Mouse (Mus musculus): ENCODE measurements around the gene Arsa. TPM values are rescaled to one million over a fixed set of nuclear protein-coding genes. Genes with fewer than 3 reads are reported as not detected.

Gene Arsa
- total and polyA plus RNA-seq, 3 experiments = 9.1 to 28.1 TPM; not detected in 1

DNA sequence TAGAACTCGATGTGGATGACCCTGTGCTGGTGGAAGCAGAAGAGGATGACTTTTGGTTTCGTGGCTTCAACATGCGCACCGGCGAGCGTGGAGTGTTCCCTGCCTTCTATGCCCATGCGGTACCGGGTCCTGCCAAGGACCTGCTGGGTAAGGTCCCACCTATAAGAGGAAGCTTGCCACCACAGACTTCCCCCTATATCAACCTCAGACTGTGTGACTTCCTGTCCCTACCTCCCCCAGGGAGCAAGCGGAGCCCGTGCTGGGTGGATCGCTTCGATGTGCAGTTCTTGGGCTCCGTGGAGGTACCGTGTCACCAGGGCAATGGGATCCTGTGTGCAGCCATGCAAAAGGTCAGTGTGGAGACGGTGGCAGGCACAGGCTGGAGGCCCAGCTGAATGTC is 18.3 kb downstream of the Arsa start:
- TF ChIP-seq ZKSCAN1 (IDR thresholded peaks at IDR 0.05; ENCODE audit: low read depth, low read length) = no peak
- Histone ChIP-seq H3K27me3 (ENCODE audit: control insufficient read depth in 1 of 2, insufficient read depth in 2 of 2, low read length in 2 of 2) (peaks cover 0 to 2% of the 10 kb centered on the region in 2 experiments; a peak in 1 of 4 replicates), H3K9ac (ENCODE audit: control insufficient read depth, low read depth, low read length, poor library complexity, severe bottlenecking) (no peak overlapping the region), H3K36me3 (ENCODE audit: control insufficient read depth in 1 of 2, insufficient read depth in 2 of 2, low read length in 2 of 2) (no peaks in the 10 kb centered on the region), H3K9me3 (replicated peaks; ENCODE audit: insufficient read depth, low read length) (no peaks in the 10 kb centered on the region), H3K4me1 (ENCODE audit: control insufficient read depth in 1 of 2, insufficient read depth in 2 of 2, low read length in 2 of 2) (no peaks in the 10 kb centered on the region), H3K4me3 (ENCODE audit: control insufficient read depth in 1 of 2, insufficient read depth in 1 of 2, low read depth in 2 of 2, low read length in 2 of 2) (no peak overlapping the region), H3K27ac (ENCODE audit: control insufficient read depth, low read depth, low read length) (no peak overlapping the region), H3K79me2 (ENCODE audit: control insufficient read depth, insufficient read depth, low read length, poor library complexity) (no peaks in the 10 kb centered on the region)
- no peak for DNase-seq (ENCODE audit: low read depth, low spot score)

DNA sequence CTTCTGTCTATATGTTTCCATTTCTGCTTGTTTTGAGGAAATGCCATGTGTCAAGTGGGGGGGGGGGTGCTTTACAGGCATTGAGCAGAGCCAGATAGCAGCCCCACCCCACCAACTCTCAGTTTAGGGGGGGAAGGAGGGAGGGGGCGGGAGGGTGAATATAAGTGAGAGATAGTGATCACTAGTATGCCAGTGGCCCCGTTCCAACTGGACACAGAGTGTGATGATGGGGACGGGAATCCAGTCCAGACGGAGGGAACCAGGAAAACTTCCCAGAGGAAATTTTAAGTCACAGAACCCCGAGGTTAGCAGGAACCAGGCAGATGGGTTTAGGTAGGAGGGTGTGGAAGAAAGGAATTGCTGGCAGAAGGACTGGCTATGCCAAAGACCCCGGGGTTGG is 21.6 kb downstream of the Arsa start:
- no peaks in the 10 kb centered on the region for H3K4me1 ChIP-seq (ENCODE audit: control insufficient read depth in 1 of 2, insufficient read depth in 2 of 2, low read length in 2 of 2)
- no peak for DNase-seq (ENCODE audit: low read depth, low spot score)
- H3K36me3 ChIP-seq (ENCODE audit: control insufficient read depth in 1 of 2, insufficient read depth in 2 of 2, low read length in 2 of 2) = no peaks in the 10 kb centered on the region
- H3K79me2 ChIP-seq (ENCODE audit: control insufficient read depth, insufficient read depth, low read length, poor library complexity) = no peaks in the 10 kb centered on the region
- H3K9me3 ChIP-seq (replicated peaks; ENCODE audit: insufficient read depth, low read length) = no peaks in the 10 kb centered on the region
- H3K9ac ChIP-seq (ENCODE audit: control insufficient read depth, low read depth, low read length, poor library complexity, severe bottlenecking) = no peak overlapping the region
- no peak overlapping the region for H3K4me3 ChIP-seq (ENCODE audit: control insufficient read depth in 1 of 2, insufficient read depth in 1 of 2, low read depth in 2 of 2, low read length in 2 of 2)
- no peak overlapping the region for H3K27ac ChIP-seq (ENCODE audit: control insufficient read depth, low read depth, low read length)
- TF ChIP-seq POLR2AphosphoS5 (IDR thresholded peaks at IDR 0.05; ENCODE audit: borderline replicate concordance, low read depth, low read length) (no peak), TAL1 (IDR thresholded peaks at IDR 0.05; ENCODE audit: low read length) (no peak)
- peaks cover 0 to 2% of the 10 kb centered on the region in 2 experiments; a peak in 1 of 4 replicates for H3K27me3 ChIP-seq (ENCODE audit: control insufficient read depth in 1 of 2, insufficient read depth in 2 of 2, low read length in 2 of 2)

DNA sequence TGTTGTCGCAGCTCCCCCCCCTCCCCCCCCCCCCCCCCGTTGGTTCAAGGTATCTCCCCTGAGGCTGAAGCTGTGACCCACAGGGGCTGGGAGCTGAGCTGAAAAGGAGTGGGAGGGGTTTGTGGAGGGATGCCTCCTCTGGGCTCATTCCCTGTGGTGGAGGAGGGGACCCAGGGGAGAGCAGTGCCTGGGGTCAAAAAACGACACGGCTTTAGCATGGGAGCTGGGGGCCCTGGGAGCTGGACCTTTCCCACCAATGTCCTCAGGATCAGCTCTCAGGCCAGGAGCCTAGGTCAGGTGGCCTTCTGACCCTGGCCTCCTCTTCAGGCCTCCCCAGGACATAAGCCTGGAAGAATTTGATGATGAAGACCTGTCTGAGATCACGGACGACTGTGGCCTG is 22.4 kb downstream of the Arsa start:
- H3K4me1 ChIP-seq (ENCODE audit: control insufficient read depth in 1 of 2, insufficient read depth in 2 of 2, low read length in 2 of 2) = no peaks in the 10 kb centered on the region
- peaks cover 2% of the 10 kb centered on the region in 2 experiments; a peak in 2 of 4 replicates for H3K27me3 ChIP-seq (ENCODE audit: control insufficient read depth in 1 of 2, insufficient read depth in 2 of 2, low read length in 2 of 2)
- H3K36me3 ChIP-seq (ENCODE audit: control insufficient read depth in 1 of 2, insufficient read depth in 2 of 2, low read length in 2 of 2) = no peaks in the 10 kb centered on the region
- no peaks in the 10 kb centered on the region for H3K9me3 ChIP-seq (replicated peaks; ENCODE audit: insufficient read depth, low read length)
- no peak for TF ChIP-seq ZNF384 (IDR thresholded peaks at IDR 0.05; ENCODE audit: low read depth, low read length)
- no peak for TF ChIP-seq MYC (IDR thresholded peaks at IDR 0.05; ENCODE audit: low read depth, low read length)
- no peak for TF ChIP-seq TAL1 (IDR thresholded peaks at IDR 0.05; ENCODE audit: low read length)
- TF ChIP-seq MEF2A (IDR thresholded peaks at IDR 0.05; ENCODE audit: extremely low read depth, insufficient replicate concordance, low read depth, low read length, poor library complexity, severe bottlenecking) = no peak
- TF ChIP-seq RAD21 (IDR thresholded peaks at IDR 0.05; ENCODE audit: low read depth, low read length) = no peak
- TF ChIP-seq MAZ (IDR thresholded peaks at IDR 0.05; ENCODE audit: low read depth, low read length) = no peak
- TF ChIP-seq ZMIZ1 (IDR thresholded peaks at IDR 0.05; ENCODE audit: low read depth, low read length) = no peak
- TF ChIP-seq POLR2AphosphoS5 (IDR thresholded peaks at IDR 0.05; ENCODE audit: borderline replicate concordance, low read depth, low read length) = no peak
- no peak for TF ChIP-seq HCFC1 (IDR thresholded peaks at IDR 0.05; ENCODE audit: low read depth, low read length)
- TF ChIP-seq USF1 (IDR thresholded peaks at IDR 0.05; ENCODE audit: low read depth, low read length) = no peak
- TF ChIP-seq CTCF (IDR thresholded peaks at IDR 0.05 in 2 of 3, conservative IDR thresholded peaks at IDR 0.05 in 1 of 3; ENCODE audit: control insufficient read depth in 1 of 3, insufficient read depth in 1 of 3, low read depth in 2 of 3, low read length in 3 of 3, poor library complexity in 1 of 3, severe bottlenecking in 1 of 3) = no peak
- no peak for TF ChIP-seq ZC3H11A (IDR thresholded peaks at IDR 0.05; ENCODE audit: low read depth, low read length)
- TF ChIP-seq KAT2A (conservative IDR thresholded peaks at IDR 0.05; ENCODE audit: low read depth, low read length) = no peak
- TF ChIP-seq SIN3A (IDR thresholded peaks at IDR 0.05; ENCODE audit: low read length) = no peak
- no peak for TF ChIP-seq GATA1 (IDR thresholded peaks at IDR 0.05; ENCODE audit: low read depth, low read length)
- no peak for TF ChIP-seq SMC3 (IDR thresholded peaks at IDR 0.05; ENCODE audit: low read depth, low read length)
- TF ChIP-seq POLR2A (IDR thresholded peaks at IDR 0.05; ENCODE audit: control insufficient read depth in 1 of 2, insufficient read depth in 1 of 2, low read depth in 1 of 2, low read length in 2 of 2, poor library complexity in 1 of 2) = no peak
- TF ChIP-seq GABPA (IDR thresholded peaks at IDR 0.05; ENCODE audit: low read depth, low read length) = no peak
- H3K4me3 ChIP-seq (ENCODE audit: control insufficient read depth in 1 of 2, insufficient read depth in 1 of 2, low read depth in 2 of 2, low read length in 2 of 2) = no peak overlapping the region
- H3K79me2 ChIP-seq (ENCODE audit: control insufficient read depth, insufficient read depth, low read length, poor library complexity) = no peaks in the 10 kb centered on the region
- no peak overlapping the region for H3K27ac ChIP-seq (ENCODE audit: control insufficient read depth, low read depth, low read length)
- H3K9ac ChIP-seq (ENCODE audit: control insufficient read depth, low read depth, low read length, poor library complexity, severe bottlenecking) = no peak overlapping the region
- no peak for DNase-seq (ENCODE audit: low read depth, low spot score)

Measured in MEL (cell line).